Mouse (Mus musculus): Measurements from ENCODE around the gene Gls2. TPM values are rescaled to one million over a fixed set of nuclear protein-coding genes. Genes with fewer than 3 reads are reported as not detected.

Gls2 gene
- polyA plus RNA-seq, 1 experiment from 2014 or later: 2.5 TPM

- WGBS: under 1% methylated on average over 76 of the region's 79 CpGs
- no peaks in the 10 kb centered on the region for H3K9me3 ChIP-seq (replicated peaks)
Observed at GRCm38 (mm10) chr10:128194551-128195461, 549 bp downstream of the Gls2 start.

GRCm38 (mm10) chr10:128201856-128202255, 7.6 kb downstream of the Gls2 start:
- no peaks in the 10 kb centered on the region for H3K9me3 ChIP-seq (replicated peaks)
- H3K27me3 ChIP-seq: no peaks in the 10 kb centered on the region
- H3K27ac ChIP-seq (replicated peaks): no peak overlapping the region
- no peaks in the 10 kb centered on the region for H3K36me3 ChIP-seq
- H3K4me1 ChIP-seq: peaks cover 7% of the 10 kb centered on the region; the same call in 1 of the 2 replicates
- no peak for ATAC-seq (ENCODE audit: insufficient number of reproducible peaks, low FRiP score, low TSS enrichment, low read depth)
- H3K4me3 ChIP-seq (replicated peaks): no peak overlapping the region
- 58% methylated on average over 6 of the region's 6 CpGs for WGBS
- no peak overlapping the region for H3K9ac ChIP-seq
- H3K4me2 ChIP-seq (replicated peaks): no peak overlapping the region

More at GRCm38 (mm10) chr10:128194551-128195461, 549 bp downstream of the Gls2 start:
- H3K27me3 ChIP-seq: peaks cover 19% of the 10 kb centered on the region
- peak; percentile 89 for ATAC-seq (ENCODE audit: insufficient number of reproducible peaks, low FRiP score, low TSS enrichment, low read depth)
- H3K9ac ChIP-seq: peak overlapping the region; percentile 53
- peak overlapping the region; percentile 66 for H3K4me3 ChIP-seq (replicated peaks)
- peak overlapping the region; percentile 99 for H3K4me2 ChIP-seq (replicated peaks)
- H3K27ac ChIP-seq (replicated peaks): no peak overlapping the region
- H3K36me3 ChIP-seq: no peaks in the 10 kb centered on the region
- peaks cover 10% of the 10 kb centered on the region for H3K4me1 ChIP-seq

DNA sequence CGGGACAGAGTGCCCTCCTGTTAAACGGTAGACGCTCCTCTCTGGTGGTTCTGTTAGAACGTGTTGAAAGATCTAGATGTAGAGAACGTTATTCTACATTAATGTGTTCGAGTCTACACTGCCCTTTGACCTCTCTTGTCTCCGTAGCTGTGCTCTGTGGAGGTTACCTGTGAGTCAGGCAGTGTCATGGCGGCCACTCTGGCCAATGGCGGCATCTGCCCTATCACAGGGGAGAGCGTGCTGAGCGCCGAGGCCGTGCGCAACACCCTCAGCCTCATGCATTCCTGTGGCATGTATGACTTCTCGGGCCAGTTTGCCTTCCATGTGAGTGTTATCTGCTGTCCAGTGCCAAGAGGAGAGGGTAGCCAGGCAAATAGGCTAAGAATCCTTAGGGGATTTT, 10.7 kb downstream of the Gls2 start:
- 0 out of 2 replicates have a peak, but pooled peaks cover 5% of the 10 kb centered on the region for H3K36me3 ChIP-seq
- no peaks in the 10 kb centered on the region for H3K27me3 ChIP-seq
- 86% methylated on average over 15 of the region's 15 CpGs for WGBS
- no peak overlapping the region for H3K27ac ChIP-seq (replicated peaks)
- no peak overlapping the region for H3K4me2 ChIP-seq (replicated peaks)
- peaks cover 7% of the 10 kb centered on the region; the same call in 1 of the 2 replicates for H3K4me1 ChIP-seq
- no peak overlapping the region for H3K4me3 ChIP-seq (replicated peaks)
- H3K9me3 ChIP-seq (replicated peaks): no peaks in the 10 kb centered on the region
- H3K9ac ChIP-seq: no peak overlapping the region
- ATAC-seq (ENCODE audit: insufficient number of reproducible peaks, low FRiP score, low TSS enrichment, low read depth): no peak

- Histone ChIP-seq H3K36me3 (0 out of 2 replicates have a peak, but pooled peaks cover 5% of the 10 kb centered on the region), H3K4me3 (replicated peaks) (no peak overlapping the region), H3K9ac (no peak overlapping the region), H3K4me2 (replicated peaks) (no peak overlapping the region), H3K4me1 (peaks cover 16% of the 10 kb centered on the region), H3K27me3 (no peaks in the 10 kb centered on the region), H3K9me3 (replicated peaks) (no peaks in the 10 kb centered on the region), H3K27ac (replicated peaks) (no peak overlapping the region)
- WGBS: 86% methylated on average over 10 of the region's 10 CpGs
- no peak for ATAC-seq (ENCODE audit: insufficient number of reproducible peaks, low FRiP score, low TSS enrichment, low read depth)
Observed at GRCm38 (mm10) chr10:128208326-128208725, 14.1 kb downstream of the Gls2 start.

DNA sequence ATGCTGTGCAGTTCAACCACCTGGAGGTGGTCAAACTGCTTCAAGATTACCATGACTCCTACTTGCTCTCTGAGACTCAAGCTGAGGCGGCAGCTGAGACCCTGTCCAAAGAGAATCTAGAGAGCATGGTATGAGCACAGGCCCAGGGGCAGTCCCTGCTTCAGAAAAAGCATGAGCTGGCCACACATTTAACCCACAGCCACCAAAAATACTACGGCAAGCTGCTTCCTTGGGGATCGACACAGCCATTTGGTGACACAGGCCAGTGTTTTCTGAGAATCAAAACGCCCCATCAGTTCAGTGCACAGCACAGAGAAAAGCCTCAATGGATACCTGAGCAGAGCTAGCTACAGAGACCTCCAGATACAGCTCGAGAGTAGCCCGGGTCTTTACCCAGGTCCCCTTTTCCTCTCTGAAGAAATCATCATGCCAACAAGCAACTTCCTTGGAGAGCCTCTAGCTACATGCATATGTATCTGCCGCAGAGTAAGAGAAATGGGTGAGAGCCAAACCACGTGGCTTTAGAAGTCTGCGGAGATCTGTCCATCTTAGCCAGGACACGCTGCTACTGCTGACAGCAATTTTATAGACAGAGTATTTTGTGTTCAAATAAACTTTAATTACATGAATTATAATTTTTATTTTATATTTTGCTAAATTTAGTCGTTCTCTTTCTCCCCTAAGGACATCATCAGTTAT, 15.2 kb downstream of the Gls2 start:
- no peak overlapping the region for H3K27ac ChIP-seq (replicated peaks)
- H3K9ac ChIP-seq: no peak overlapping the region
- H3K9me3 ChIP-seq (replicated peaks): no peaks in the 10 kb centered on the region
- no peaks in the 10 kb centered on the region for H3K27me3 ChIP-seq
- H3K4me1 ChIP-seq: peaks cover 15% of the 10 kb centered on the region
- H3K4me3 ChIP-seq (replicated peaks): no peak overlapping the region
- no peak overlapping the region for H3K4me2 ChIP-seq (replicated peaks)
- ATAC-seq (ENCODE audit: insufficient number of reproducible peaks, low FRiP score, low TSS enrichment, low read depth): no peak
- 90% methylated on average over 11 of the region's 11 CpGs for WGBS
- 0 out of 2 replicates have a peak, but pooled peaks cover 5% of the 10 kb centered on the region for H3K36me3 ChIP-seq

- Histone ChIP-seq H3K4me3 (replicated peaks) (no peak overlapping the region), H3K4me1 (peaks cover 10% of the 10 kb centered on the region), H3K9me3 (replicated peaks) (no peaks in the 10 kb centered on the region), H3K27me3 (no peaks in the 10 kb centered on the region), H3K36me3 (0 out of 2 replicates have a peak, but pooled peaks cover 5% of the 10 kb centered on the region), H3K4me2 (replicated peaks) (no peak overlapping the region), H3K27ac (replicated peaks) (no peak overlapping the region), H3K9ac (no peak overlapping the region)
- no peak for ATAC-seq (ENCODE audit: insufficient number of reproducible peaks, low FRiP score, low TSS enrichment, low read depth)
- WGBS: 83% methylated on average over 2 of the region's 2 CpGs
Observed at GRCm38 (mm10) chr10:128210131-128210530, 15.9 kb downstream of the Gls2 start.

GRCm38 (mm10) chr10:128210954-128211353, 16.7 kb downstream of the Gls2 start:
- Histone ChIP-seq H3K9me3 (replicated peaks) (no peaks in the 10 kb centered on the region), H3K4me3 (replicated peaks) (peak overlapping the region; percentile 71), H3K9ac (peak overlapping the region; percentile 57), H3K27me3 (no peaks in the 10 kb centered on the region), H3K4me1 (peaks cover 10% of the 10 kb centered on the region), H3K27ac (replicated peaks) (peak overlapping the region; percentile 66), H3K4me2 (replicated peaks) (peak overlapping the region; percentile 77), H3K36me3 (0 out of 2 replicates have a peak, but pooled peaks cover 5% of the 10 kb centered on the region)
- WGBS: 18% methylated on average over 14 of the region's 14 CpGs
- no peak for ATAC-seq (ENCODE audit: insufficient number of reproducible peaks, low FRiP score, low TSS enrichment, low read depth)

DNA sequence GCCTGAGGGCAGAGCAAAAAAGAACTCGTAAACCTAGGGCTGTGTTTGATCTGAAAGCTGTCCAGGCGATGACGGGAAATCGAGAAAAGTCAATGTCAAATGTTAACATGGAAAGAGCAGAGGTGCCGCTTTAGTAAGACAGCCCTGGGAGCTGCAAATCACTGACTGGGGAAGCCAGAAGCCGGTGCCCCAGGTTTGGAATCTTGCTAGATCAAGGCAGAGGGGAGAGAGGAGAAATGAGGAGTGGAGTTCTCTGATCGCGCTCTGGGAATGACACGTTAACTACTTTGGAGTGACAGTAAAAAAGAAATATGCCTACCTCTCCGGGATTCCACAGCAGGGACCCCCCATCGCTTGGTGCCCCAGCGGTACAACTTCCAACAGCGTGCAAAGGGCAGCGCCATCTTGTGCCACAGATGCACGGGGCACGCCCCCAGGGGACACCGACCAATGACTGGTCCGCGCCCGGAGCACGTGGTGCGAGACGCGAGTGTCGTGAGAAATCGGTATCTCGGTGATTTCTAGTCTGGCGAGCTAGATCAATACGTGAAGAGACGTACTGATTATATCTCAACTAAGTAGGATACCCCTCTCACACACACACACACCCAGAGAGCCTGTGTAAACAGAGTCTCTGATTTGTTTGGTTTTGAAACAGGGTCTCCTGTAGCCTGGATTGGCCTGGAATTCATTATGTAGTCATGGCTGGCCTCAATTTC, 17.3 kb downstream of the Gls2 start, which contains the start of gene Spryd4:
Gene Spryd4 (minus strand): TSS at position 418 of the 719 bp plus-strand sequence.
- WGBS: under 1% methylated on average over 30 of the region's 30 CpGs
- Histone ChIP-seq H3K4me2 (replicated peaks) (peak within 1 kb of the TSS; percentile 77), H3K4me3 (replicated peaks) (peak within 1 kb of the TSS; percentile 71), H3K27me3 (no peaks in the 10 kb centered on the region), H3K9me3 (replicated peaks) (no peaks in the 10 kb centered on the region), H3K36me3 (0 out of 2 replicates have a peak, but pooled peaks cover 5% of the 10 kb centered on the region), H3K4me1 (peaks cover 10% of the 10 kb centered on the region), H3K27ac (replicated peaks) (peak within 1 kb of the TSS; percentile 66), H3K9ac (peak within 1 kb of the TSS; percentile 57)
- peak; percentile 90 for ATAC-seq (ENCODE audit: insufficient number of reproducible peaks, low FRiP score, low TSS enrichment, low read depth)

DNA sequence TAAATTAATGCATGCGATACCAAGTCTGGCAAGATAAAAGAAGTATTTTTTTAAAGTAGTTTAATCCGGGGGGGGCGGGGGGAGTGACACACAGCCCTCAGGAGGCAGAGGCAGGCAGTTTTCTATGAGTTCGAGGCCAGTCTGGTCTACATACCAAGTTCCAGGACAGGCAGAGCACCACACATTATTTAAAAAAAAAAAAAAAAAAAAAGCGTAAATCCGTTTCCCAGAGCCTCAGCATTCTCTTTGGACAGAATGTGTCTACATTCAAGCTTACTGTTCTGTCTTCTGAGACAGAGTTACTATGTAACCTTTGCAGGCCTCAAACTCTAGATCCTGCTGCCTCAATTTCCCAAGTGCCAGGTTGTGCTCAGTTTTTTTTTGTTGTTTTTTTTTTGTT, 17.9 kb downstream of the Gls2 start:
- Histone ChIP-seq H3K9ac (no peak overlapping the region), H3K4me1 (peaks cover 10% of the 10 kb centered on the region), H3K27ac (replicated peaks) (peak overlapping the region; percentile 66), H3K36me3 (0 out of 2 replicates have a peak, but pooled peaks cover 5% of the 10 kb centered on the region), H3K27me3 (no peaks in the 10 kb centered on the region), H3K4me2 (replicated peaks) (peak overlapping the region; percentile 77), H3K9me3 (replicated peaks) (no peaks in the 10 kb centered on the region), H3K4me3 (replicated peaks) (peak overlapping the region; percentile 71)
- WGBS: 42% methylated on average over 6 of the region's 6 CpGs
- no peak for ATAC-seq (ENCODE audit: insufficient number of reproducible peaks, low FRiP score, low TSS enrichment, low read depth)

DNA sequence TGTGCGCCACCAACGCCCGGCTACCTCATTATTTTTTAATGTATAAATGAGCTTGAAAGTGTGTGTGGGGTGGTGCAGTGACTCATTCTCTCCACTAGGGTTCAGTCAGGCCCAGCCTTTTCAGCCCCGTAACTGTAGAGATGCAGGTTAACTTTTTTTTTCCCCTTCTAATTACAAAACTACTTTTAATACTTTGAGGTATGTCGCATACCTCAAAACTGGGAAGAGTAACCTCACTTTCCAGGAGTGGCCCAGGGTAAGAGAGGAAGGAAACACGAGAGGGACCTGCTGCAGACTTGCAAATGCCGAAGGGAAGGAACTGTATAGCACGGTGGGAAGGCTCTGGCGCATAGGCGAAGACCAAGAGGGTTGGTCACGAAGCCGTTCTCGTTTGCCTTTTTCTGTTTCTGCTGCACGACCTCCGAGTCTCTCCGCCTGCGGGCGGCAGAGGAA, 18.6 kb downstream of the Gls2 start:
- Histone ChIP-seq H3K36me3 (0 out of 2 replicates have a peak, but pooled peaks cover 5% of the 10 kb centered on the region), H3K4me3 (replicated peaks) (peak overlapping the region; percentile 41), H3K4me1 (peaks cover 10% of the 10 kb centered on the region), H3K27ac (replicated peaks) (peak overlapping the region; percentile 60), H3K27me3 (no peaks in the 10 kb centered on the region), H3K9ac (peak overlapping the region; percentile 18; the same call in 1 of the 2 replicates), H3K4me2 (replicated peaks) (peak overlapping the region; percentile 70), H3K9me3 (replicated peaks) (no peaks in the 10 kb centered on the region)
- 1% methylated on average over 18 of the region's 18 CpGs for WGBS
- ATAC-seq (ENCODE audit: insufficient number of reproducible peaks, low FRiP score, low TSS enrichment, low read depth): peak; percentile 64
